9 mouse cellular contexts compared by ENCODE assay signal in the genomic region with DNA sequence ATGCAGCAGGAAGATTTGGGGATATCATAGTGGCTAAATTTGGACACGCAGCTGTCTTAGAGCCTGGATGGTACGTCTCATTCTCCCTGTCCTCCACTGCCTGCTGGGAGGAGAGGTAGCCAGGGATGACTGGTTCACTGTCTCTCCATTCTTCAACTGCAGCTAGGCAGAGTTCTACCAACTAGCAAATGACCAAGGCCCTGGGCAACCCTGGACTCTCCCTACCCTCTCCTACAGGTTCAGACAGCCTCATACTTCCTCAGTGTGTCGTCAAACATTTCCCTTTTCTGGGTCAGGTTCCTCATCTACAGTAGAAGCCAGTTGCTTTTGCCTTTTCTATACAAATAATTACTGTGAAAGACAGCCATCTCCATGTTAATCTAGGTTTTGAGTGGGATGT. TPM values are rescaled to one million over a fixed set of nuclear protein-coding genes. Genes with fewer than 3 reads are reported as not detected.
DNase-seq lines count a peak whose midpoint lies in the region; ATAC-seq and TF ChIP-seq lines count a peak whose summit lies in the region.
"Had no signal": no experiment of that assay in that cellular context is flagged by ENCODE, and none has a peak within 500 bp of the region (broad histone marks: within the 10 kb centered on the region; RNA-seq: fewer than 3 reads in every experiment).

No protein-coding gene starts in this region.

- no peak for DNase-seq in heart, postnatal 10 days
- peak; percentile 48 for DNase-seq in MEL (ENCODE audit: low read depth, low spot score)
- DNase-seq in cerebellum, adult 9-11 months = no peak
- no peak for DNase-seq in frontal cortex, adult 2 months (ENCODE audit: extremely low spot score in 1 of 2, low spot score in 1 of 2)
- DNase-seq in thymus, postnatal 0 days (ENCODE audit: low spot score) = no peak

- H3K9me3 ChIP-seq in heart, embryonic 12.5 days (replicated peaks) = no peaks in the 10 kb centered on the region
- H3K9me3 ChIP-seq in MEL (replicated peaks; ENCODE audit: insufficient read depth, low read length) = no peaks in the 10 kb centered on the region

- peak overlapping the region; percentile 84 for H3K4me2 ChIP-seq in heart, embryonic 12.5 days

- TF ChIP-seq CTCF in MEL (IDR thresholded peaks at IDR 0.05 in 2 of 3, conservative IDR thresholded peaks at IDR 0.05 in 1 of 3; ENCODE audit: control insufficient read depth in 1 of 3, insufficient read depth in 1 of 3, low read depth in 2 of 3, low read length in 3 of 3, poor library complexity in 1 of 3, severe bottlenecking in 1 of 3) = no peak

- no peak overlapping the region for H3K27ac ChIP-seq in heart, embryonic 12.5 days (ENCODE audit: poor library complexity, severe bottlenecking)
- H3K27ac ChIP-seq in MEL (ENCODE audit: control insufficient read depth, low read depth, low read length) = peak overlapping the region; percentile 31; the same call in 1 of the 2 replicates
- H3K27ac ChIP-seq in macrophage = peak overlapping the region; percentile 62

- whole genome bisulfite sequencing in heart, embryonic 12.5 days = 76% methylated on average over 3 of the region's 3 CpGs
- 36% methylated on average over 3 of the region's 3 CpGs for WGBS in macrophage (ENCODE audit: missing documents)

- TF ChIP-seq POLR2A in MEL (IDR thresholded peaks at IDR 0.05; ENCODE audit: control insufficient read depth in 1 of 2, insufficient read depth in 1 of 2, low read depth in 1 of 2, low read length in 2 of 2, poor library complexity in 1 of 2) = no peak

- H3K79me2 ChIP-seq in MEL (ENCODE audit: control insufficient read depth, insufficient read depth, low read length, poor library complexity) (peaks cover 14% of the 10 kb centered on the region), macrophage (ENCODE audit: inconsistent target) (peaks cover 42% of the 10 kb centered on the region; the same call in 1 of the 2 replicates)

- H3K4me3 ChIP-seq in heart, embryonic 12.5 days = peak overlapping the region; percentile 64
- H3K4me3 ChIP-seq in MEL (ENCODE audit: control insufficient read depth in 1 of 2, insufficient read depth in 1 of 2, low read depth in 2 of 2, low read length in 2 of 2) (peak overlapping the region; percentile 83 to 92), macrophage (ENCODE audit: inconsistent target) (peak overlapping the region; percentile 36; the same call in 1 of the 2 replicates)

- no peak for ATAC-seq in heart, embryonic 12.5 days (ENCODE audit: insufficient number of reproducible peaks, low FRiP score)
- peak; percentile 47 to 52; a peak in 3 of 4 replicates for ATAC-seq in hematopoietic stem cell, adult 5-6 weeks (replicated peaks in 1 of 2; ENCODE audit: insufficient read depth in 1 of 2, low FRiP score in 2 of 2, low TSS enrichment in 1 of 2, low read depth in 1 of 2, poor library complexity in 2 of 2, severe bottlenecking in 2 of 2)

- peaks cover 13% of the 10 kb centered on the region; the same call in 1 of the 2 replicates for H3K4me1 ChIP-seq in heart, embryonic 12.5 days (replicated peaks)
- H3K4me1 ChIP-seq in MEL (ENCODE audit: control insufficient read depth in 1 of 2, insufficient read depth in 2 of 2, low read length in 2 of 2) = peaks cover 13 to 22% of the 10 kb centered on the region in 2 experiments

- TF ChIP-seq EP300 in MEL (IDR thresholded peaks at IDR 0.05; ENCODE audit: low read depth in 1 of 2, low read length in 2 of 2) = no peak

- intact Hi-C loops in heart, postnatal 10 days (cut with DNase I) = no loop called here

- peaks cover 8% of the 10 kb centered on the region; the same call in 1 of the 2 replicates for H3K36me3 ChIP-seq in heart, embryonic 12.5 days
- H3K36me3 ChIP-seq in MEL (ENCODE audit: control insufficient read depth in 1 of 2, insufficient read depth in 2 of 2, low read length in 2 of 2) (peaks cover 0 to 17% of the 10 kb centered on the region in 2 experiments; a peak in 2 of 4 replicates), macrophage (ENCODE audit: inconsistent target) (no peaks in the 10 kb centered on the region)

- H3K9ac ChIP-seq in heart, embryonic 12.5 days = no peak overlapping the region
- 0 out of 2 replicates have a peak overlapping the region, but pooled peaks have one; percentile 9 for H3K9ac ChIP-seq in MEL (ENCODE audit: control insufficient read depth, low read depth, low read length, poor library complexity, severe bottlenecking)

- TF ChIP-seq RAD21 in MEL (IDR thresholded peaks at IDR 0.05; ENCODE audit: low read depth, low read length) = no peak

- H3K27me3 ChIP-seq in heart, embryonic 12.5 days (replicated peaks) = peaks cover 10% of the 10 kb centered on the region; the same call in 1 of the 2 replicates
- H3K27me3 ChIP-seq in MEL (ENCODE audit: control insufficient read depth in 1 of 2, insufficient read depth in 2 of 2, low read length in 2 of 2) = no peaks in the 10 kb centered on the region

TF ChIP-seq in MEL, 35 proteins besides CTCF, POLR2A, EP300 and RAD21:
- TF ChIP-seq MYC (IDR thresholded peaks at IDR 0.05; ENCODE audit: low read depth, low read length) = no peak
- 0 out of 2 replicates have a peak, but pooled peaks have one; percentile 14 for TF ChIP-seq TBP (IDR thresholded peaks at IDR 0.05; ENCODE audit: low read depth, low read length)

RNA-seq across cellular contexts. Expression of gene Lpcat2, which starts 0.5 kb away (rescaled TPM):
- polyA plus RNA-seq in heart, embryonic 12.5 days (2016; fragmentation: Nextera tagmentation; extraction: Ambion mirVana) = 3.0 and 4.9 TPM in 2 replicates
- total RNA-seq in heart, postnatal 10 days (2021) = 1 to 10 TPM; 1.9 to 2.5 TPM
- 5.2 and 5.9 TPM in 2 replicates for total RNA-seq in MEL (2012; rRNA removed)
- polyA plus RNA-seq in MEL (2012; ENCODE audit: insufficient read depth in 1 of 2, insufficient read length in 2 of 2, low read depth in 1 of 2, low replicate concordance in 2 of 2, missing spikeins in 1 of 2) (1 to 10 TPM in 1 of 2 experiments, not detected in 1; 7.5 TPM), macrophage (2018) (21.3 to 65.7 TPM (median 29.4 TPM) in 3 replicates)
- 13.5 and 22.5 TPM in 2 replicates for total RNA-seq in hematopoietic stem cell, adult 5-6 weeks (2017)
- 100 to 1,000 TPM in 11 of 26 experiments, 10 to 100 TPM in 15; 33.5 to 208 (median 94.6) TPM for total RNA-seq in macrophage (2018; cell fraction: chromatin; rRNA removed)
- 10 to 100 TPM; 29.3 to 73.2 (median 45.2) TPM for total RNA-seq in macrophage (2018; cell fraction: cytosol; rRNA removed)
- 100 to 1,000 TPM in 11 of 26 experiments, 10 to 100 TPM in 15; 49.3 to 165 (median 97.6) TPM for total RNA-seq in macrophage (2018; cell fraction: nucleus; rRNA removed)
- polyA plus RNA-seq in frontal cortex, adult 2 months (2012; rRNA removed) = 12.6 and 17.2 TPM in 2 replicates
- 20.2 and 25.5 TPM in 2 replicates for polyA plus RNA-seq in thymus, postnatal 0 days (2015; fragmentation: Nextera tagmentation; extraction: Ambion mirVana)

RNA-seq across cellular contexts. Expression of gene Mmp2, which starts 27.6 kb away (rescaled TPM):
- polyA plus RNA-seq in heart, embryonic 12.5 days (2016; fragmentation: Nextera tagmentation; extraction: Ambion mirVana) = 123 TPM in 2 replicates
- total RNA-seq in heart, postnatal 10 days (2021) = 100 to 1,000 TPM; 187 to 198 TPM
- total RNA-seq in MEL (2012; rRNA removed) = not detected in 2 replicates
- polyA plus RNA-seq in MEL (2012; ENCODE audit: insufficient read depth in 1 of 2, insufficient read length in 2 of 2, low read depth in 1 of 2, low replicate concordance in 2 of 2, missing spikeins in 1 of 2) (under 1 TPM in 1 of 2 experiments, not detected in 1; 0.25 TPM), macrophage (2018) (0.17 to 0.64 TPM (median 0.20 TPM) in 3 replicates)
- 4.6 and 15.1 TPM in 2 replicates for total RNA-seq in hematopoietic stem cell, adult 5-6 weeks (2017)
- 10 to 100 TPM in 1 of 26 experiments, 1 to 10 TPM in 6, under 1 TPM in 14, not detected in 5; 0.38 to 48.6 (median 0.80) TPM for total RNA-seq in macrophage (2018; cell fraction: chromatin; rRNA removed)
- 1 to 10 TPM in 2 of 26 experiments, under 1 TPM in 24; 0.27 to 1.0 (median 0.69) TPM for total RNA-seq in macrophage (2018; cell fraction: cytosol; rRNA removed)
- 1 to 10 TPM in 15 of 26 experiments, under 1 TPM in 8, not detected in 3; 0.29 to 8.6 (median 1.1) TPM for total RNA-seq in macrophage (2018; cell fraction: nucleus; rRNA removed)
- polyA plus RNA-seq in frontal cortex, adult 2 months (2012; rRNA removed) = 2.4 and 2.8 TPM in 2 replicates
- polyA plus RNA-seq in thymus, postnatal 0 days (2015; fragmentation: Nextera tagmentation; extraction: Ambion mirVana) = 49.5 and 52.9 TPM in 2 replicates

RNA-seq across cellular contexts. Expression of gene Capns2, which starts 46.5 kb away (rescaled TPM):
- polyA plus RNA-seq in heart, embryonic 12.5 days (2016; fragmentation: Nextera tagmentation; extraction: Ambion mirVana) = 0.23 and 0.26 TPM in 2 replicates
- not detected for total RNA-seq in heart, postnatal 10 days (2021)
- total RNA-seq in MEL (2012; rRNA removed) = 0.16 and 0.62 TPM in 2 replicates
- polyA plus RNA-seq in MEL (2012; ENCODE audit: insufficient read depth in 1 of 2, insufficient read length in 2 of 2, low read depth in 1 of 2, low replicate concordance in 2 of 2, missing spikeins in 1 of 2) (under 1 TPM in 1 of 2 experiments, not detected in 1; 0.21 TPM), macrophage (2018) (1.4 TPM in 1 of 3 replicates, not detected in the others)
- total RNA-seq in hematopoietic stem cell, adult 5-6 weeks (2017) = not detected in 2 replicates
- 10 to 100 TPM in 23 of 26 experiments, 1 to 10 TPM in 3; 5.8 to 77.0 (median 25.4) TPM for total RNA-seq in macrophage (2018; cell fraction: chromatin; rRNA removed)
- total RNA-seq in macrophage (2018; cell fraction: cytosol; rRNA removed) = 1 to 10 TPM in 5 of 26 experiments, under 1 TPM in 17, not detected in 4; 0.15 to 5.0 (median 0.48) TPM
- 10 to 100 TPM in 23 of 26 experiments, 1 to 10 TPM in 3; 1.8 to 41.9 (median 22.3) TPM for total RNA-seq in macrophage (2018; cell fraction: nucleus; rRNA removed)
- polyA plus RNA-seq in frontal cortex, adult 2 months (2012; rRNA removed) = 0.64 and 0.76 TPM in 2 replicates
- polyA plus RNA-seq in thymus, postnatal 0 days (2015; fragmentation: Nextera tagmentation; extraction: Ambion mirVana) = 0.13 and 0.27 TPM in 2 replicates
- total RNA-seq: gastrocnemius, postnatal 25 days had no signal

Comparison
In these comparisons a context has a peak if more than half of its experiments do, and no peak if none do; other contexts are left out.
1. H3K4me3 ChIP-seq: peak in every context shown above with its lines; median percentile 88 in MEL; 64 in heart, embryonic 12.5 days; 36 in macrophage.
2. RNA of gene Mmp2, which starts 27.6 kb away (polyA plus RNA-seq): 123 TPM in heart, embryonic 12.5 days and 49.5 to 52.9 TPM in thymus, postnatal 0 days; 2.4 to 2.8 TPM in frontal cortex, adult 2 months, 0.25 TPM in MEL and 0.17 to 0.64 TPM in macrophage; every median in the first group is over 10 times any median in the second.